Mouse (Mus musculus) liver, embryonic 13.5 days (tissue): Measurements from ENCODE around the gene Ddx27. TPM values are rescaled to one million over a fixed set of nuclear protein-coding genes. Genes with fewer than 3 reads are reported as not detected.
A peak's percentile ranks its signal among the peaks of the same experiment; 100 is the strongest.
"Not testable (repeated sequence)": the region's sequence is repeated elsewhere in the genome, so short reads cannot be mapped to it uniquely, and the experiment has no call there.

Experiments
- ATAC-seq: fragments of 200-750 bp; cut with Nextera tagmentation; 2 replicates; pipeline ENCODE4 v1.8.0; 2017; ENCODE audit warnings: low read depth, mild to moderate bottlenecking, moderate number of reproducible peaks, moderate library complexity
- DNase-seq: peaks from one replicate; pipeline ENCODE4 v3.0.0; 2022
- H3K27ac ChIP-seq: fragments of 300-500 bp; sonication (generic); 2 replicates; pipeline ENCODE4 v1.5.1; 2015; ENCODE audit warnings: moderate library complexity, mild to moderate bottlenecking, inconsistent platforms
- H3K27me3 ChIP-seq: fragments of 300-500 bp; sonication (generic); 2 replicates; pipeline ENCODE4 v1.6.1; 2015; ENCODE audit warnings: mild to moderate bottlenecking, inconsistent platforms
- H3K36me3 ChIP-seq: fragments of 300-500 bp; sonication (generic); 2 replicates; pipeline ENCODE4 v1.6.1; 2015; ENCODE audit warnings: mild to moderate bottlenecking, inconsistent platforms
- H3K4me1 ChIP-seq: fragments of 300-500 bp; sonication (generic); replicated peaks from 2 replicates; pipeline ENCODE4 v1.6.1; 2015; ENCODE audit warnings: inconsistent platforms
- H3K4me2 ChIP-seq: fragments of 300-500 bp; sonication (generic); 2 replicates; pipeline ENCODE4 v1.6.1; 2015; ENCODE audit warnings: inconsistent platforms, mild to moderate bottlenecking, moderate library complexity
- H3K4me3 ChIP-seq: fragments of 300-500 bp; sonication (generic); replicated peaks from 2 replicates; pipeline ENCODE4 v1.5.1; 2015; ENCODE audit warnings: mild to moderate bottlenecking, inconsistent platforms
- H3K9ac ChIP-seq: fragments of 300-500 bp; sonication (generic); 2 replicates; pipeline ENCODE4 v1.6.1; 2015; ENCODE audit warnings: mild to moderate bottlenecking, inconsistent platforms
- H3K9me3 ChIP-seq: fragments of 300-500 bp; sonication (generic); replicated peaks from 2 replicates; pipeline ENCODE4 v1.6.1; 2016; ENCODE audit warnings: inconsistent platforms
- WGBS: fragments of 180-500 bp; shearing (Covaris S2); methylation state at CpG from one replicate; pipeline ENCODE4 v1.1.7; 2015; ENCODE audit not compliant: insufficient replicate concordance; 5-methylcytosine and 5-hydroxymethylcytosine counted together
- polyA plus RNA-seq: library from polyadenylated mRNA; unstranded; fragments of >200 nt; fragmentation: Nextera tagmentation; extraction: Ambion mirVana; gene quantifications from 2 replicates; pipeline ENCODE4 v1.2.1, GENCODE M21; 2015

The Ddx27 gene
- polyA plus RNA-seq, 1 experiment from 2014 or later, result 53.6 TPM

DNA sequence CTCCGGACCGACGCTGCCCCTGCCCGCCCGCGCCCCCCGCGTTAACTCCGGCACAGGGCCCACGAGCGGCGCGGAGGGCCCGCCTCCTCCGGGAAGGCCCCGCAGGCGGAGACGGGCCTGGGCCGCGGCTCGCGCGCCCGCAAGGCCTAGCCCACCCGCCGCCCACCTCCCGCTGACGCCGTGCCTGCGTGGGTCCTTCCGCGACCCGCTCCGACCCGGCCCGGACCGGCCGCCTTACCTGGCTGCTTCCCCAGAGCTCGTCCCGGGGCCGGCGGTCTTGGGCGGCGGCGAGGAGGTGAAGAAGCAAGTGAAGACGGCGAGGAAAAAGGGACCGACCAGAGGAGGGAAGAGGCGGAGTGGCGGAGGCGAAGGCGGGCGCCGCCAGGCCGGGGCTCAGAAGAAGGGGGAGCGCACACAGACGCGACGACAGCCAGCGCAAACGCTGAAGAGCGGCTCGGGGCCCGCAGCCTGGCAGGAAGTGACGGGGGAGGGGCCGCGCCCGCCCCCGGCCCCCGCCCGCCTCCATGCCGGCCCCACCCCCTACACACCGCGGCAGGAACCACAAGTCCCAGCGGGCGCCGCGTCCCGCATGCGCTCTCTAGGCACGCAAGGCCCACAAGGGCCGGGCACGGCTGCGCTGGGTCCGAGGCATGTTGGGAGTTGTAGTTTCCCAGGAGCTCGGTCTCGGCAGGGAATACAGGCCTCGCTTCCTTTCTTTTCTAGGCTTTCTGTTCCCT lies 19.0 kb upstream of the Ddx27 start, which contains the start of gene Stau1:
Gene Stau1, minus strand, starts transcription at position 504 of the 737 bp plus-strand sequence.
- H3K4me1 ChIP-seq, result peaks cover 55% of the 10 kb centered on the region
- H3K27ac ChIP-seq, result peak within 1 kb of the TSS; percentile 96
- peak; percentile 93 for DNase-seq
- under 1% methylated on average over 86 of the region's 88 CpGs for WGBS
- peak within 1 kb of the TSS; percentile 99 for H3K9ac ChIP-seq
- no peaks in the 10 kb centered on the region; the same call in 1 of the 2 replicates for H3K27me3 ChIP-seq
- peak; percentile 98 for ATAC-seq
- peak within 1 kb of the TSS; percentile 91 for H3K4me2 ChIP-seq
- H3K9me3 ChIP-seq, result no peaks in the 10 kb centered on the region
- peak within 1 kb of the TSS; percentile 99 for H3K4me3 ChIP-seq
- no peaks in the 10 kb centered on the region for H3K36me3 ChIP-seq

DNA sequence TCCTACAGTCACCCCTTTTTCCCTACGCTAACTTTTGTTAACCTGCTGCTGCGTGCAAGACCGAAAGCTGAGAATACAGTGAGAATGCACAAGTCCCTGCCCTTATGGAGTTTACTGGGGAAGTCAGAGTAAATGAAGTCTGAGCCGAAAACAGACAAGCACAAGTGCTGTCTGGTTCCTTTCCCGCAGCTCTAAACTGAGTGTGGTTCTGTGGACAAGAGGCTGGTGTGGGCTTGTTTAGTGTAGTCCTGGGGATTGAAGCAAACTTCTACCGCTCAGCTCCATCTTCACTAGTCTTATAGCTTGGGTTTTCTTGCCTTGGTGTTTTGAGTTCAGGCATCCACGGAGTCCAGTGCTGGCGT lies 18.5 kb upstream of the Ddx27 start:
- peak overlapping the region; percentile 99 for H3K4me3 ChIP-seq
- H3K27me3 ChIP-seq, result no peaks in the 10 kb centered on the region; the same call in 1 of the 2 replicates
- H3K36me3 ChIP-seq, result no peaks in the 10 kb centered on the region
- H3K9me3 ChIP-seq, result no peaks in the 10 kb centered on the region
- ATAC-seq, result peak; percentile 21
- peaks cover 50% of the 10 kb centered on the region for H3K4me1 ChIP-seq
- DNase-seq, result no peak
- WGBS, result 39% methylated on average over 8 of the region's 8 CpGs
- peak overlapping the region; percentile 73 for H3K9ac ChIP-seq
- peak overlapping the region; percentile 68 for H3K4me2 ChIP-seq
- peak overlapping the region; percentile 82 for H3K27ac ChIP-seq

DNA sequence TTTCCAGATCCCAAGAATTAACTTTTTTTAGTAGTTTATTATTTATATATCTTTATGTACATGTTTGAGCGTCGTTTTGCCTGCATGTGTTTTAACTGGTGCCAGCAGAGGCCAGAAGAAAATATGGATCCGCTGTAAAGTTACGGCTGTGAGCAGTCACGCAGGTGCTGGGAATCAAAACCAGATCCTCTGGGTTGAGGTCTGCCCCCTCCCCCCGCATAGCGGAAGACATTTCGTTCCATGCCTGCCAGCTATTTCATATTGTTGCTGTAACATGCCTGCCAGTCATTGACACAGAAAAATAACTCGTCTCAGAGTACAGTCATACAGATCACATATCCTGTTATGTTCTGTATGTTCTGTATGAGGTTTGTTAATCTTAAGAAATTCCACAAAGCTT lies 13.5 kb upstream of the Ddx27 start:
- Histone ChIP-seq H3K27me3 (peaks cover 3% of the 10 kb centered on the region), H3K9ac (no peak overlapping the region), H3K9me3 (no peaks in the 10 kb centered on the region), H3K36me3 (no peaks in the 10 kb centered on the region), H3K27ac (no peak overlapping the region), H3K4me1 (peaks cover 14% of the 10 kb centered on the region), H3K4me3 (no peak overlapping the region), H3K4me2 (no peak overlapping the region)
- no peak for DNase-seq
- WGBS, result 71% methylated on average over 9 of the region's 9 CpGs
- ATAC-seq, result no peak

DNA sequence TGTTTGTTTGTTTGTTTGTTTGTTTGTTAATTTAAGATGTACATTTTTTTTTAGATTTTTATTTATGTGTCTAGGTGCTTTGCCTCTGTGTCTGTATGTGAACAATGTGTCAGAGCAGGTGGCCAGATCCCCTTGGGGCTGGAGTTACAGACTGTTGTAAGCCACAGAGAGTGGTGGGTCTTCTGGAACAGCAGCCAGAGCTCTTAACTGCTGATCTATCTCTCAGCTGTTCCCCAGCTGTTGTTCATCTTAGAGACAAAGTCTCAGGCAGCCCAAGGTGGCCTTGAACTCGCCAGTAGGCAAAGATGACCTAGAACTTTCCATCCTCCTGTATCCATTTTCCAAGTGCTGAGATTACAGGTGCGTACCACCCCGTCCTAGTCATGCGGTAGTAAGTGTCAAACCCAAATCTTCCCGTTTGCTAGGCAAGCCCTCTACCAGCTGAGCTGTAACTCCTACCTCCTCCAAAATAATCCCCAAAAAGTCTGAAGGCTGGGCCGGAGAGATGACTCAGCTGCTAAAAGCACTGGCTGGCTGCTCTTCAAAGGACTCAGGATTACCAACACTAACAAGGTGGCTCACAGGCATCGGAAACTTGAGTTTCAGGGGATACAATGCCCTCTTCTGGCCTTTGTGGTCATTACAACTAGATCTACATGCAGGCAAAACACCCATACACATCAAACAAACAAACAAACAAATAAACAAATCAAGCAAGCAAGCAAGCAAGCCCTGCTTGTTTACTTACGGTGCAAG lies 10.7 kb upstream of the Ddx27 start:
- DNase-seq, result peak; percentile 45
- Histone ChIP-seq H3K9ac (0 out of 2 replicates have a peak overlapping the region, but pooled peaks have one; percentile 9), H3K27me3 (peaks cover 9% of the 10 kb centered on the region), H3K9me3 (no peaks in the 10 kb centered on the region), H3K4me3 (no peak overlapping the region), H3K36me3 (no peaks in the 10 kb centered on the region), H3K4me1 (peaks cover 13% of the 10 kb centered on the region), H3K4me2 (no peak overlapping the region), H3K27ac (no peak overlapping the region)
- peak; percentile 41; the same call in 1 of the 2 replicates for ATAC-seq
- 40% methylated on average over 8 of the region's 8 CpGs for WGBS

DNA sequence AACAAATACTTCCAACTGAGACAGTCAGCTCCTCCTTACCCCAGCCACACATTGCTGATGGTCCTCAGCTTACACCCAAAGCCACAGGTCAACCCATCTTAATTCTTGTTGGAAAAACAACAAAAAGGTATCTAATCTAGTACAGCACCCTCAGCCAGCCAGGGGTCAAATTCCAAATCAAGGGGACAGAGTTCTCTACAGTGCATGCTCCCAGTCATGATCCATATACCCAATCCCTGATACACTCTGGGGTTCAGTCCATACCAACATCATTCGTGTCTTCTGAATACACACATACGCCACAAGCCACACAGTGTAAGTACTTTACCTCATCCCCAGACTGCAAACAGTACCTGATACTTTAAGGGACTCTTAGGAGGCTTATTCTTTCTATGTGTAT lies 8.6 kb upstream of the Ddx27 start:
- peaks cover 9% of the 10 kb centered on the region; the same call in 1 of the 2 replicates for H3K27me3 ChIP-seq
- ATAC-seq (no peak; the same call in 1 of the 2 replicates), DNase-seq (no peak)
- no peak overlapping the region for H3K27ac ChIP-seq
- no peak overlapping the region for H3K4me3 ChIP-seq
- WGBS, result 72% methylated on average over 2 of the region's 2 CpGs
- H3K4me2 ChIP-seq, result no peak overlapping the region
- peaks cover 22% of the 10 kb centered on the region for H3K4me1 ChIP-seq
- H3K9ac ChIP-seq, result no peak overlapping the region
- H3K9me3 ChIP-seq, result no peaks in the 10 kb centered on the region
- no peaks in the 10 kb centered on the region for H3K36me3 ChIP-seq

DNA sequence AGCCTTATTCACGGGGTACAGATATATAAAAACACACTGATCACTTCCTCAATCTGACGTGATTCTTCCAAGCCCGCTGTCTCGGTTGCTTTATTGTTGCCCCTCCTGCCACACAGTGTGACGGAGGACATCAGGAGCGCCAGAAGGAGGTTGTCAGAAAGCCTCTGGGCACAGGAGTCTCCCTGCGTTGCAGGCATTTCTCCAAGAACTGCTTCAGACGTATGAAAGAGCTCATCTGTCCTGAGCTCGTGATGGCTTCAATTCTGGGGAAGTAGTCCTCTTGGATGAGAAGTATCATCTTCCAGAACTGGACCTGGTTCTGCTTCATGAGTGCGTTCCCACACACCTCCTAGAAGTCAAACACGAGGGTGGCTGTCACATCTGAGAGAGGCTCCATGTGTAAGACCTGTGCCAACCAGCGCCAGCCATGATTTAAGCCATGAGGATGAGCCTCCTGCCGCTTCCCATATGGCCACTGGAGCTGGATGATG lies 7.9 kb upstream of the Ddx27 start:
- ATAC-seq, result no peak
- WGBS, result 60% methylated on average over 13 of the region's 13 CpGs
- Histone ChIP-seq H3K4me3 (no peak overlapping the region), H3K36me3 (no peaks in the 10 kb centered on the region), H3K4me1 (peaks cover 22% of the 10 kb centered on the region), H3K27me3 (peaks cover 9% of the 10 kb centered on the region; the same call in 1 of the 2 replicates), H3K4me2 (no peak overlapping the region), H3K9ac (no peak overlapping the region), H3K9me3 (no peaks in the 10 kb centered on the region), H3K27ac (no peak overlapping the region)
- no peak for DNase-seq

DNA sequence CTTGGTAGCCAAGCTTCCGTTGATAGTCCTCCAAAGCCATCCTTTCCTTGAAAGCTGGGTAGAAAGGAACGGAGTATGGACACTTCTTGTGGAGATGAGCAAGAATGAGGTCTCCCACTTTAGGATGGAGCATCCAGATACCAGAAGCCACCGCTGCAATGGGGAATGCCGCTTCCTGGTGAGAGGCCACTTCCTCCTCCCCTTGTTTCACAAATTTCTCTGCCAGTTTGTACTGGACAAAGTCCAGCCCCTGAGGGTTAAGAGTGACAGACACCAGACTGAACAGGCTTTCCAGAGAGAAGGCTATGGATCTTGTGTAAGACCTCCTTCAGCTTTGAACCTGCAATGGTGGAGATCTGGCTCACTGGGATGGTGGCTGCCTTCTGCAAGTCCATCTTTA lies 7.4 kb upstream of the Ddx27 start:
- H3K4me2 ChIP-seq, H3K4me3 ChIP-seq, H3K9me3 ChIP-seq, H3K27me3 ChIP-seq, H3K27ac ChIP-seq, DNase-seq, H3K9ac ChIP-seq, H3K36me3 ChIP-seq, ATAC-seq: not testable (repeated sequence)
- peaks cover 22% of the 10 kb centered on the region for H3K4me1 ChIP-seq
- WGBS, result 51% methylated on average over 4 of the region's 4 CpGs

DNA sequence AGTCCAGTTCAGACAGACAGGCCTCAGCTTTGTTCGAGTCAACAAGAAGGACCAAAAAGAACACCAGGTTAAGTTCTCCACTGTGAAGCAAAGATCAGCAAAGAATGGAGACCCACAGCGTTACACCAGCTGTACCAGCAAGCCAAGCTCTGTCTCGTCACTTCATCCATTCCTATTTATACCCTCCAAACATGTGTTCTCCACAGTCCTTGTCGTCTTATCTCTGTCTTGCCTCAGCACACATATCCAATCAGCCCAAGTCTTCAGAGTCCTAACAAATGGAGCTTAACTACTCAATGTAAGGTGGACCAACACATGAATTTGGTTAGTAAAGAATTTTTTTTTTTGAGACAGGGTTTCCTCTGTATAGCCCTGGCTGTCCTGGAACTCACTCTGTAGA lies 5.5 kb upstream of the Ddx27 start:
- peaks cover 21% of the 10 kb centered on the region for H3K4me1 ChIP-seq
- 48% methylated on average over 4 of the region's 4 CpGs for WGBS
- ATAC-seq (peak; percentile 37; the same call in 1 of the 2 replicates), DNase-seq (no peak)
- peaks cover 9% of the 10 kb centered on the region; the same call in 1 of the 2 replicates for H3K27me3 ChIP-seq
- H3K36me3 ChIP-seq, result no peaks in the 10 kb centered on the region
- peak overlapping the region; percentile 7; the same call in 1 of the 2 replicates for H3K9ac ChIP-seq
- H3K4me2 ChIP-seq, result no peak overlapping the region
- no peak overlapping the region for H3K4me3 ChIP-seq
- no peaks in the 10 kb centered on the region for H3K9me3 ChIP-seq
- no peak overlapping the region for H3K27ac ChIP-seq

DNA sequence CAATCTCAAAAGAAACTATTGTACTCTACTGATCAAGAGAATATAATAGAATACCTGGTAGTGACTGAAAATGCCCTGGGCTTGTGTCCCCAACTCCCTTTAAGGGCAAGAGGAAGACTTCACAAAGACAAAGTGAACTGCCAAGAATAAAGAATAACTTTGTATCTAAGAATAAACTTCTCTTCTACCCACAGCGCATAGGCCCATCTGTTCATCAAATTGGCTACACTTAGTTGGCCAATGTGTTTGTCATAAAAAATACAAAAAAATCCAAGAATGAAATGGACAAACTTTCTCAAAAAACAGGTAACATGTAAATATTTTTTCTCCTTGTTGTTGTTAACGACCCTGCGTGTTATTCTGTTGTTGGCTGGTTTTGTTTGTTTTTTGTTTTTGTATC lies 4.4 kb upstream of the Ddx27 start:
- DNase-seq (no peak), ATAC-seq (no peak)
- H3K36me3 ChIP-seq, result no peaks in the 10 kb centered on the region
- 80% methylated on average over 3 of the region's 3 CpGs for WGBS
- no peak overlapping the region for H3K9ac ChIP-seq
- peaks cover 9% of the 10 kb centered on the region; the same call in 1 of the 2 replicates for H3K27me3 ChIP-seq
- no peak overlapping the region for H3K4me2 ChIP-seq
- H3K4me3 ChIP-seq, result no peak overlapping the region
- no peak overlapping the region for H3K27ac ChIP-seq
- H3K4me1 ChIP-seq, result peaks cover 26% of the 10 kb centered on the region
- H3K9me3 ChIP-seq, result no peaks in the 10 kb centered on the region

DNA sequence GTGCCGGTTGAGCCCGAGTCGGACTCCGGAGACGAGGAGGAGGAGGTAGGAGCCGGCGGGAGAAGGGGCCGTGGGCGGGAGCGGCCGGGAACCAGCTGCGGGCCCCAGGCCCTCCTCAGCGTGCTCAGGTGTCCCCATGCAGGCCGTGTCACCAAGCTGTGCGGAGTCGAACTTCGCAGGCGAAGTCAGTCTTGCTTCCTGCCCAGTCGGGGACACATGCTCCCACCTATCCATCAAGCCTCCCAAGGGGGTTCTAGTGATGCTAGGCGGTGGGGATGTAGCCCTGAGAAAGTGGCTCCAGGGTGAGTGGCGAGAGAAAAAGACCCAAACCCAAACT lies 357 bp downstream of the Ddx27 start:
- no peaks in the 10 kb centered on the region for H3K27me3 ChIP-seq
- peak overlapping the region; percentile 90 for H3K4me3 ChIP-seq
- peaks cover 36% of the 10 kb centered on the region for H3K36me3 ChIP-seq
- H3K4me2 ChIP-seq, result peak overlapping the region; percentile 93
- H3K27ac ChIP-seq, result peak overlapping the region; percentile 69
- peak overlapping the region; percentile 90 for H3K9ac ChIP-seq
- under 1% methylated on average over 21 of the region's 21 CpGs for WGBS
- DNase-seq (no peak), ATAC-seq (peak; percentile 76)
- no peaks in the 10 kb centered on the region for H3K9me3 ChIP-seq
- H3K4me1 ChIP-seq, result peaks cover 30% of the 10 kb centered on the region

DNA sequence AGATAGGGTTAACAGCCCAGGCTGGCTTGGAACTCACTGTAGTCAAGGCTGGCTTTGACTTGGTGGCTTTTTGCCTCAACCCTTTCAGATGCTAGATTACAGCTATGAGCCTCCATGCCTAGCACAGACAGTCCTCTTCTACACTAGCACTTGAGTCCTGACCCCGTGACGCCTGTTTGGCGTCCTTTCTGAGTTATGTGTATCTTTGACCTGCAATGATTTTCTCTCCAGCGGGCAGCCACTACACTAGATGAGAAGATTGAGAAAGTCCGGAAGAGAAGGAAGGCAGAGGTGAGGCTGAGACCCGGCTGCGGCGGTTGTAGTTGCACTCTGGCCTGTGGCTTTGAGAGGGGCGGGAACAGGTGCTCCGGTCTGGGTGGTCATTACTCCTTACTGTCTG lies 4.4 kb downstream of the Ddx27 start:
- H3K27me3 ChIP-seq, result no peaks in the 10 kb centered on the region
- H3K4me2 ChIP-seq, result no peak overlapping the region
- no peak for DNase-seq
- H3K4me1 ChIP-seq, result peaks cover 28% of the 10 kb centered on the region
- H3K9me3 ChIP-seq, result no peaks in the 10 kb centered on the region
- no peak for ATAC-seq
- no peak overlapping the region for H3K9ac ChIP-seq
- no peak overlapping the region for H3K27ac ChIP-seq
- H3K4me3 ChIP-seq, result no peak overlapping the region
- H3K36me3 ChIP-seq, result peaks cover 74% of the 10 kb centered on the region
- 82% methylated on average over 10 of the region's 10 CpGs for WGBS
